Mouse (Mus musculus): ENCODE results near the gene Art1. TPM values are rescaled to one million over a fixed set of nuclear protein-coding genes. Genes with fewer than 3 reads are reported as not detected.

Gene Art1
- polyA plus RNA-seq, 1 experiment = 6.7 TPM

GRCm38 (mm10) chr7:102108206-102108605 lies 6.7 kb downstream of the Art1 start:
- H3K27ac ChIP-seq (ENCODE audit: control insufficient read depth, insufficient read depth, low read depth, low read length) = no peak overlapping the region
- H3K4me3 ChIP-seq (ENCODE audit: control insufficient read depth, low read depth, low read length) = no peak overlapping the region
- peaks cover 12% of the 10 kb centered on the region for H3K4me1 ChIP-seq (ENCODE audit: control insufficient read depth, insufficient read depth, low read length)
- TF ChIP-seq CTCF (IDR thresholded peaks at IDR 0.05; ENCODE audit: control insufficient read depth, insufficient read depth, insufficient replicate concordance, low read depth, low read length) = no peak
- no peak for TF ChIP-seq POLR2A (IDR thresholded peaks at IDR 0.05; ENCODE audit: control insufficient read depth, low read depth, low read length)
- no peaks in the 10 kb centered on the region for H3K36me3 ChIP-seq (ENCODE audit: control insufficient read depth, insufficient read depth, low read length)
- no peaks in the 10 kb centered on the region for H3K27me3 ChIP-seq (ENCODE audit: control insufficient read depth, insufficient read depth, low read length)

- Histone ChIP-seq H3K36me3 (ENCODE audit: control insufficient read depth, insufficient read depth, low read length) (no peaks in the 10 kb centered on the region), H3K4me1 (ENCODE audit: control insufficient read depth, insufficient read depth, low read length) (peaks cover 17% of the 10 kb centered on the region), H3K4me3 (ENCODE audit: control insufficient read depth, low read depth, low read length) (no peak within 1 kb of the TSS), H3K27me3 (ENCODE audit: control insufficient read depth, insufficient read depth, low read length) (no peaks in the 10 kb centered on the region), H3K27ac (ENCODE audit: control insufficient read depth, insufficient read depth, low read depth, low read length) (no peak within 1 kb of the TSS)
- TF ChIP-seq POLR2A (IDR thresholded peaks at IDR 0.05; ENCODE audit: control insufficient read depth, low read depth, low read length) = no peak
- no peak for TF ChIP-seq CTCF (IDR thresholded peaks at IDR 0.05; ENCODE audit: control insufficient read depth, insufficient read depth, insufficient replicate concordance, low read depth, low read length)
Measured at GRCm38 (mm10) chr7:102109171-102109570, 7.6 kb downstream of the Art1 start, which contains the start of gene Art5. TSS of gene Art5 (minus strand) at chr7:102109489.

GRCm38 (mm10) chr7:102109746-102110145 lies 8.2 kb downstream of the Art1 start:
- Histone ChIP-seq H3K27me3 (ENCODE audit: control insufficient read depth, insufficient read depth, low read length) (no peaks in the 10 kb centered on the region), H3K4me1 (ENCODE audit: control insufficient read depth, insufficient read depth, low read length) (peaks cover 19% of the 10 kb centered on the region), H3K36me3 (ENCODE audit: control insufficient read depth, insufficient read depth, low read length) (no peaks in the 10 kb centered on the region), H3K27ac (ENCODE audit: control insufficient read depth, insufficient read depth, low read depth, low read length) (no peak overlapping the region), H3K4me3 (ENCODE audit: control insufficient read depth, low read depth, low read length) (no peak overlapping the region)
- TF ChIP-seq CTCF (IDR thresholded peaks at IDR 0.05; ENCODE audit: control insufficient read depth, insufficient read depth, insufficient replicate concordance, low read depth, low read length) = no peak
- no peak for TF ChIP-seq POLR2A (IDR thresholded peaks at IDR 0.05; ENCODE audit: control insufficient read depth, low read depth, low read length)

- no peaks in the 10 kb centered on the region for H3K27me3 ChIP-seq (ENCODE audit: control insufficient read depth, insufficient read depth, low read length)
- H3K4me3 ChIP-seq (ENCODE audit: control insufficient read depth, low read depth, low read length) = peak overlapping the region; percentile 88
- no peaks in the 10 kb centered on the region for H3K36me3 ChIP-seq (ENCODE audit: control insufficient read depth, insufficient read depth, low read length)
- no peak for TF ChIP-seq POLR2A (IDR thresholded peaks at IDR 0.05; ENCODE audit: control insufficient read depth, low read depth, low read length)
- no peak overlapping the region; the same call in 1 of the 2 replicates for H3K27ac ChIP-seq (ENCODE audit: control insufficient read depth, insufficient read depth, low read depth, low read length)
- H3K4me1 ChIP-seq (ENCODE audit: control insufficient read depth, insufficient read depth, low read length) = peaks cover 10% of the 10 kb centered on the region
Measured at GRCm38 (mm10) chr7:102113151-102113729, 11.7 kb downstream of the Art1 start.

- H3K36me3 ChIP-seq (ENCODE audit: control insufficient read depth, insufficient read depth, low read length) = no peaks in the 10 kb centered on the region; the same call in 1 of the 2 replicates
Measured at GRCm38 (mm10) chr7:102116579-102117331, 15.2 kb downstream of the Art1 start, which contains the start of gene Chrna10. TSS of gene Chrna10 (minus strand) at chr7:102116828.

GRCm38 (mm10) chr7:102117382-102117781 lies 15.8 kb downstream of the Art1 start:
- Histone ChIP-seq H3K27ac (ENCODE audit: control insufficient read depth, insufficient read depth, low read depth, low read length) (no peak overlapping the region), H3K36me3 (ENCODE audit: control insufficient read depth, insufficient read depth, low read length) (no peaks in the 10 kb centered on the region; the same call in 1 of the 2 replicates), H3K4me3 (ENCODE audit: control insufficient read depth, low read depth, low read length) (no peak overlapping the region), H3K4me1 (ENCODE audit: control insufficient read depth, insufficient read depth, low read length) (peaks cover 10% of the 10 kb centered on the region), H3K27me3 (ENCODE audit: control insufficient read depth, insufficient read depth, low read length) (no peaks in the 10 kb centered on the region)
- no peak for TF ChIP-seq POLR2A (IDR thresholded peaks at IDR 0.05; ENCODE audit: control insufficient read depth, low read depth, low read length)
- no peak for TF ChIP-seq CTCF (IDR thresholded peaks at IDR 0.05; ENCODE audit: control insufficient read depth, insufficient read depth, insufficient replicate concordance, low read depth, low read length)

More at GRCm38 (mm10) chr7:102116579-102117331, 15.2 kb downstream of the Art1 start, which contains the start of gene Chrna10:
- Histone ChIP-seq H3K27ac (ENCODE audit: control insufficient read depth, insufficient read depth, low read depth, low read length) (no peak within 1 kb of the TSS), H3K27me3 (ENCODE audit: control insufficient read depth, insufficient read depth, low read length) (no peaks in the 10 kb centered on the region), H3K4me1 (ENCODE audit: control insufficient read depth, insufficient read depth, low read length) (peaks cover 10% of the 10 kb centered on the region), H3K4me3 (ENCODE audit: control insufficient read depth, low read depth, low read length) (no peak within 1 kb of the TSS)
- TF ChIP-seq CTCF (IDR thresholded peaks at IDR 0.05; ENCODE audit: control insufficient read depth, insufficient read depth, insufficient replicate concordance, low read depth, low read length) = no peak
- no peak for TF ChIP-seq POLR2A (IDR thresholded peaks at IDR 0.05; ENCODE audit: control insufficient read depth, low read depth, low read length)

GRCm38 (mm10) chr7:102120326-102120725 lies 18.8 kb downstream of the Art1 start:
- no peak for TF ChIP-seq CTCF (IDR thresholded peaks at IDR 0.05; ENCODE audit: control insufficient read depth, insufficient read depth, insufficient replicate concordance, low read depth, low read length)
- no peak for TF ChIP-seq POLR2A (IDR thresholded peaks at IDR 0.05; ENCODE audit: control insufficient read depth, low read depth, low read length)
- no peak overlapping the region for H3K27ac ChIP-seq (ENCODE audit: control insufficient read depth, insufficient read depth, low read depth, low read length)
- H3K36me3 ChIP-seq (ENCODE audit: control insufficient read depth, insufficient read depth, low read length) = peaks cover 1% of the 10 kb centered on the region
- no peaks in the 10 kb centered on the region for H3K27me3 ChIP-seq (ENCODE audit: control insufficient read depth, insufficient read depth, low read length)
- H3K4me3 ChIP-seq (ENCODE audit: control insufficient read depth, low read depth, low read length) = no peak overlapping the region
- no peaks in the 10 kb centered on the region for H3K4me1 ChIP-seq (ENCODE audit: control insufficient read depth, insufficient read depth, low read length)

Measured in testis, adult 2 months (tissue).